Mouse (Mus musculus) effector memory CD4-positive, alpha-beta T cell, adult 7 months (primary cell): Measurements from ENCODE around the gene Ugt2b38. TPM values are rescaled to one million over a fixed set of nuclear protein-coding genes. Genes with fewer than 3 reads are reported as not detected.

Experiments
- polyA plus RNA-seq: library from polyadenylated mRNA; unstranded; fragments of 100-300 nt; shearing (Covaris generic); gene quantifications from one replicate; pipeline ENCODE4 v1.2.1, GENCODE M21; 2017

The Ugt2b38 gene
- polyA plus RNA-seq = 0.24 TPM

DNA sequence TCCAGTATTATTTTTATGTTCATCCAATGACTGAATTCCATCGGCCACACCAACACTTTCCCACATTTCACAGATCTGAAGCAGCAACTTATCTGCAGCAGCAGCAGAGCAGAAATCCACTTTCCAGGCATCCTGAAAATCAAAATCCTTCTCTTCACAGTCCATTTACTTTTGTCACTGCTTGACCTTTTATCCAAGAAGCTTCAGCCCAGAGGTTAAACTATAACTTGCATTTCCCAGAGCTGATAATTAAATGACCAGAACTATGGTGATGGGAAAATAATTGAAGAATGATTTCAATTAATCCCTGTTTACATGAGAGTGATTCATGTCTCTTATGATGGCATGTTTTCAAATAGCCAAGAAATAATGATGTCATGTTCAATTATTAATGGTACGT is at the start of gene Ugt2b38:
Ugt2b38 (minus strand) TSS at position 163 of the 400 bp plus-strand sequence.

Other genes starting within 250 kb of the Ugt2b38 start
- not detected for gene Ugt2b37, start 169.4 kb downstream of the Ugt2b38 start, polyA plus RNA-seq
- not detected for gene Ugt2a3, start 87.0 kb downstream of the Ugt2b38 start, polyA plus RNA-seq
- gene Ugt2a2, start 58.1 kb upstream of the Ugt2b38 start, polyA plus RNA-seq = not detected
- not detected for gene Gm43638, start 62.6 kb upstream of the Ugt2b38 start, polyA plus RNA-seq
- not detected for gene Ugt2a1, start 66.7 kb upstream of the Ugt2b38 start, polyA plus RNA-seq
- gene Sult1b1, start 114.0 kb upstream of the Ugt2b38 start, polyA plus RNA-seq = not detected
- gene Sult1d1, start 144.8 kb upstream of the Ugt2b38 start, polyA plus RNA-seq = not detected
- not detected for gene Sult1e1, start 167.4 kb upstream of the Ugt2b38 start, polyA plus RNA-seq
- 0.68 TPM for gene Csn1s1, start 242.0 kb upstream of the Ugt2b38 start, polyA plus RNA-seq